Mouse (Mus musculus): ENCODE measurements around the gene Kat2a.

DNA sequence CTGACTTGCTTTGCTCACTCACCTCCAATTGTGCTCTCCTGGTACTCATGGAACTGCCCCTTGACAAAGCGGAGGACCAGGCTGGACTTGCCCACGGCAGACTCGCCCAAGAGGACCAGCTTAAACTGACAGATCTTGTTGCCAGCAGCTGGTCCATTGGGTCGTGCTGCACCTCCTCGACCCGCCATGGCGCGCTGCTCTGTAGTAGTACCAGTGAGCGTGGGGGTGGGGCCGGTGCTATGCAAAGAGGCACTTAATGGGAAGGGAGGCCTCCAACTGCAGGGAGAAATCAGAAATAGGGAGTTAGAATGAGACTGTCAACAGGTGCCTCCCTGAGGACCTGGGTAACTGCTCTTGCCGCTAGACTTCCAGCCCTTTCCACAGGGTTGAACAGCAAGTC is 7.6 kb upstream of the Kat2a start:
- TF ChIP-seq POLR2A (IDR thresholded peaks at IDR 0.05; ENCODE audit: insufficient read length, low read depth), result no peak
- TF ChIP-seq POLR2AphosphoS2 (IDR thresholded peaks at IDR 0.05; ENCODE audit: insufficient read length, low read depth), result no peak
- no peak for TF ChIP-seq MYOG (IDR thresholded peaks at IDR 0.05; ENCODE audit: control insufficient read depth in 1 of 3, insufficient read depth in 1 of 3, insufficient read length in 2 of 3, low read depth in 2 of 3)
- no peak for TF ChIP-seq CEBPB (IDR thresholded peaks at IDR 0.05; ENCODE audit: insufficient read depth, poor library complexity, severe bottlenecking)
- no peak for TF ChIP-seq TCF3 (IDR thresholded peaks at IDR 0.05; ENCODE audit: insufficient read length, low read depth)
- TF ChIP-seq USF1 (IDR thresholded peaks at IDR 0.05; ENCODE audit: low read depth), result no peak
- no peak for TF ChIP-seq MYOD1 (IDR thresholded peaks at IDR 0.05; ENCODE audit: control insufficient read depth in 1 of 3, insufficient read length in 2 of 3, low read depth in 2 of 3)
- no peak for TF ChIP-seq MAX (IDR thresholded peaks at IDR 0.05; ENCODE audit: low read depth)
- no peak for TF ChIP-seq E2F4 (IDR thresholded peaks at IDR 0.05; ENCODE audit: insufficient read depth)

Measured in myocyte (in vitro differentiated cells).